Mouse (Mus musculus): ENCODE results near the gene Tceal7. TPM values are rescaled to one million over a fixed set of nuclear protein-coding genes. Genes with fewer than 3 reads are reported as not detected.
A peak's percentile ranks its signal among the peaks of the same experiment; 100 is the strongest.
"Not testable (repeated sequence)": the region's sequence is repeated elsewhere in the genome, so short reads cannot be mapped to it uniquely, and the experiment has no call there.

Tceal7 gene
- not detected in 2 replicates for polyA plus RNA-seq (2011; ENCODE audit: insufficient read length, low read depth, missing spikeins)

GRCm38 (mm10) chrX:136214729-136215677, at the start of gene Tceal7, which contains the start of gene Bex1:
Tceal7 (plus strand) TSS chrX:136214779.
Bex1 (minus strand) TSS chrX:136215513.
- H3K4me1 ChIP-seq (ENCODE audit: control insufficient read depth, insufficient read depth, low read length); H3K27ac ChIP-seq (ENCODE audit: insufficient read depth, low read length); H3K4me3 ChIP-seq (ENCODE audit: insufficient read depth, low read length): not testable (repeated sequence)

DNA sequence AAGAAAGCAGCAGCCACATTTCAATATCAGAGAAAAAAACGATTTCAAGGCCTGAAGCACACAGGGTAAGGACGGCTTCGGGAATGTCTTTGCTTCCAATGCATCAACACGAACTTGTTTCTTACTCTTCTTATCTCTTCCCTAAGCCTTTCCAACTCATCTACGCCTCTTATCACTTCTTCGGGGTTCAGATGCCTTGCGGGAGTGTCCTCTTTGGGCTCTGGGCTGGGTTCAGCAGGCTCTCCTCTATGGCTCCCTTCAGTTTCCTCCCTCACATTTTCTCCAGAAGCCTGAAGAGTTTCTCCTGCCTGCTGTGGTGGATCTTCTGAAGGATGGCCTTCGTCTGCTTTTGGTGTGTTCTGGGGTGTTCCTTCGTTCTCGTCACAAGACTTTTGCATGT, 44.0 kb upstream of the Tceal7 start:
- Histone ChIP-seq H3K4me1 (ENCODE audit: control insufficient read depth, insufficient read depth, low read length) (no peaks in the 10 kb centered on the region), H3K27ac (ENCODE audit: insufficient read depth, low read length) (no peak overlapping the region), H3K4me3 (ENCODE audit: insufficient read depth, low read length) (peak overlapping the region; percentile 67)
- TF ChIP-seq CTCF (IDR thresholded peaks at IDR 0.05; ENCODE audit: borderline replicate concordance, insufficient read depth, low read length) (no peak), POLR2A (IDR thresholded peaks at IDR 0.05; ENCODE audit: low read depth, low read length) (no peak)

- no peak; the same call in 1 of the 2 replicates for TF ChIP-seq POLR2A (IDR thresholded peaks at IDR 0.05; ENCODE audit: low read depth, low read length)
- no peak for TF ChIP-seq CTCF (IDR thresholded peaks at IDR 0.05; ENCODE audit: borderline replicate concordance, insufficient read depth, low read length)
- Histone ChIP-seq H3K4me3 (ENCODE audit: insufficient read depth, low read length) (peak overlapping the region; percentile 98), H3K27ac (ENCODE audit: insufficient read depth, low read length) (peak overlapping the region; percentile 89), H3K4me1 (ENCODE audit: control insufficient read depth, insufficient read depth, low read length) (no peaks in the 10 kb centered on the region)
These were observed 43.1 kb upstream of the Tceal7 start for GRCm38 (mm10) chrX:136171189-136172117.

GRCm38 (mm10) chrX:136172118-136172551, 42.4 kb upstream of the Tceal7 start, which contains the start of gene Tceal8:
Tceal8 (minus strand) TSS chrX:136172342.
- peak within 1 kb of the TSS; percentile 98 for H3K4me3 ChIP-seq (ENCODE audit: insufficient read depth, low read length)
- H3K4me1 ChIP-seq (ENCODE audit: control insufficient read depth, insufficient read depth, low read length) = no peaks in the 10 kb centered on the region
- TF ChIP-seq POLR2A (IDR thresholded peaks at IDR 0.05; ENCODE audit: low read depth, low read length) (peak; percentile 92), CTCF (IDR thresholded peaks at IDR 0.05; ENCODE audit: borderline replicate concordance, insufficient read depth, low read length) (no peak)
- H3K27ac ChIP-seq (ENCODE audit: insufficient read depth, low read length) = peak within 1 kb of the TSS; percentile 90

DNA sequence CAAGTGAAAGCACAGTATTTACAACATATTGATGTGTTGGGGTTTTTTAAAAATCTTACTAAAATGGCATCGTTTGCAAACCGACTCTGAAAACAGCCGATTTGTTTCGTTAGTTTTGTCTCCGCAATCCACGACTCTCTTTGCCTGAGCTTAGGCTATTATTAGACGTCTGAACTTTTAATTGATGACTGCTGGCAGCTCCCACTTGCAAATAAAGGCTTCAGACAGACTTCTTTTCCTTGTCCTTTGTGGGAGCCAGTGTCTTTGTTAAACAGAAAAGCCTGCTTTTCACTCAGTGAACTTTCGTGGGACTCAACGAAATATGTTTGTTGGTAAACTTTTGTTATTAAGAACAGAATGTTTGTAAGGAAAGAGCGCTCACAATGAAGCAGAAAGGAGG, 41.8 kb upstream of the Tceal7 start:
- H3K27ac ChIP-seq (ENCODE audit: insufficient read depth, low read length) = peak overlapping the region; percentile 90

DNA sequence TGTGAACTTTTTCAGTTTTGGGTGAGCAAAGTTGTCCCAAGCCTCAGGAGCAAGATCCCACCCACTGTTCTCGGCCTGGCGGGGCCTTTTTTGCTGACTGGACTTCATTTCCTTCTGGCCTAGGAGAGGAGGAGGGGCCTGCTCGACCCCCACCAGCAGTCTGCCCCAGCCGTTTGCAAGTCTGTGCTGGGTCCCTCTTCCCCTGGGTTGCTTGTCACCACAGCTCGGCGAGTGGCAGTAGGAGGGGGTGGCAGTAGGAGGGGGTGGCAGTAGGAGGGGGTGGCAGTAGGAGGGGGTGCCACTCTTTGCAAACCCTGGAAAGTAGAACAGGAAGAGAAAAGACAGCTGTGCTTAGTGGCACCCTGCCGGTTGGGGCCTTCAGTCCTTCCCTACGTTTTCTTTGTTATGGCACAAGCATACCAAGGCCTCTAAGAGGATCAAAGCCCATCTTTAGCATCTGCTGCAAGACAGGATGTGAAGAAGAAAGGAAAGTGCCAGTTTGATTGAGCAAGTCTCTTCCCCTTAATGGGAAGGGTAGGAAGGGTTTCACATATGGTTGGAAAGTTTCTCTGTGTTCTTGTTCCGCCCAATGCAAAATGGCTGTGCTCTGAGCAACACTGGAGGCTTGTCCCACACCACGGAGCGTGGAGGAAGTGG, 33.6 kb upstream of the Tceal7 start:
- Histone ChIP-seq H3K4me3 (ENCODE audit: insufficient read depth, low read length) (no peak overlapping the region), H3K4me1 (ENCODE audit: control insufficient read depth, insufficient read depth, low read length) (no peaks in the 10 kb centered on the region; the same call in 1 of the 2 replicates), H3K27ac (ENCODE audit: insufficient read depth, low read length) (no peak overlapping the region)
- TF ChIP-seq POLR2A (IDR thresholded peaks at IDR 0.05; ENCODE audit: low read depth, low read length) (no peak), CTCF (IDR thresholded peaks at IDR 0.05; ENCODE audit: borderline replicate concordance, insufficient read depth, low read length) (no peak)

More for the DNA sequence above, 41.8 kb upstream of the Tceal7 start:
- Histone ChIP-seq H3K4me1 (ENCODE audit: control insufficient read depth, insufficient read depth, low read length) (no peaks in the 10 kb centered on the region), H3K4me3 (ENCODE audit: insufficient read depth, low read length) (peak overlapping the region; percentile 27)
- TF ChIP-seq CTCF (IDR thresholded peaks at IDR 0.05; ENCODE audit: borderline replicate concordance, insufficient read depth, low read length) (no peak), POLR2A (IDR thresholded peaks at IDR 0.05; ENCODE audit: low read depth, low read length) (no peak)

GRCm38 (mm10) chrX:136183107-136183506, 31.5 kb upstream of the Tceal7 start:
- no peak for TF ChIP-seq POLR2A (IDR thresholded peaks at IDR 0.05; ENCODE audit: low read depth, low read length)
- no peak for TF ChIP-seq CTCF (IDR thresholded peaks at IDR 0.05; ENCODE audit: borderline replicate concordance, insufficient read depth, low read length)
- Histone ChIP-seq H3K27ac (ENCODE audit: insufficient read depth, low read length) (no peak overlapping the region), H3K4me1 (ENCODE audit: control insufficient read depth, insufficient read depth, low read length) (no peaks in the 10 kb centered on the region), H3K4me3 (ENCODE audit: insufficient read depth, low read length) (no peak overlapping the region)

DNA sequence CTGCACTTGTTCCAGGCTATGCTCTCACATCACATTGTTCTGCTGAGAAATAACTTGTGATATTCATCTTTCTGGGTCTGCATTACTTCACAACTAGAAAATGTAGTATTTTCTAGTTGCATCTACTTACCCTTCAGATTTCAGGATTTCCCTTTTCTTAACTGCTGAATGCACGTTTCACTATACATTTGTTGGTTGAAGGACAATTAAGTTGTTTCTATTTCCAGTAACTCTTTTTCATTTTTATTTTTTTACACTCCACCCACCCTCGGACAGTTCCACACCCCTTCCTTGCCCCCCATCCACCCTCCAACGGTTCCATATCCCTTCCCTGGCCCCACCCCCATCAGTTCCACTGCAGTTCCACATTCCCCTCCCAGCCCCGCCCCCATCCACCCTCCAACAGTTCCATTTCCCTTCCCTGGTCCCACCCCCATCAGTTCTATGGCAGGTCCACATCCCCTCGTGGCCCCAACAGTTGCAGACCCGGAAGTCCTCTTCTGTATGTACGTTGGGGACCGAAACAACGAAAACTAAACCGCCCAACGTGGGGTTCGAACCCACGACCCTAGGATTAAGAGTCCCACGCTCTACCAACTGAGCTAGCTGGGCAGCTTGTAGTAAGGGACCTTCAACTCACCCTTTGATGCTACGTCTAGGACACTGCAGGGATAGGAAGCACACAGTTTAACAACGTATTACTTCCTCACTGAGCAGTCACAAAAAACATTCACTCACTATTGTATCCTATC, 19.2 kb upstream of the Tceal7 start:
- no peak for TF ChIP-seq POLR2A (IDR thresholded peaks at IDR 0.05; ENCODE audit: low read depth, low read length)
- TF ChIP-seq CTCF (IDR thresholded peaks at IDR 0.05; ENCODE audit: borderline replicate concordance, insufficient read depth, low read length) = no peak
- Histone ChIP-seq H3K4me1 (ENCODE audit: control insufficient read depth, insufficient read depth, low read length) (no peaks in the 10 kb centered on the region), H3K4me3 (ENCODE audit: insufficient read depth, low read length) (no peak overlapping the region), H3K27ac (ENCODE audit: insufficient read depth, low read length) (no peak overlapping the region)
